Mouse (Mus musculus) kidney, adult 2 months (tissue): ENCODE measurements around the gene Zfp143.

Experiments used
- CTCF ChIP-seq: fragments of 200-500 bp; conservative IDR thresholded peaks from 2 replicates; pipeline ENCODE4 v1.5.1; 2011; ENCODE audit warnings: low read depth, mild to moderate bottlenecking, control low read depth, low read length, moderate library complexity, mixed read lengths; ENCODE audit not compliant: insufficient read depth, insufficient read length
- POLR2A ChIP-seq: fragments of 200-500 bp; IDR thresholded peaks from one replicate; pipeline ENCODE4 v1.6.1; 2011; ENCODE audit warnings: low read depth, low read length, control low read depth

DNA sequence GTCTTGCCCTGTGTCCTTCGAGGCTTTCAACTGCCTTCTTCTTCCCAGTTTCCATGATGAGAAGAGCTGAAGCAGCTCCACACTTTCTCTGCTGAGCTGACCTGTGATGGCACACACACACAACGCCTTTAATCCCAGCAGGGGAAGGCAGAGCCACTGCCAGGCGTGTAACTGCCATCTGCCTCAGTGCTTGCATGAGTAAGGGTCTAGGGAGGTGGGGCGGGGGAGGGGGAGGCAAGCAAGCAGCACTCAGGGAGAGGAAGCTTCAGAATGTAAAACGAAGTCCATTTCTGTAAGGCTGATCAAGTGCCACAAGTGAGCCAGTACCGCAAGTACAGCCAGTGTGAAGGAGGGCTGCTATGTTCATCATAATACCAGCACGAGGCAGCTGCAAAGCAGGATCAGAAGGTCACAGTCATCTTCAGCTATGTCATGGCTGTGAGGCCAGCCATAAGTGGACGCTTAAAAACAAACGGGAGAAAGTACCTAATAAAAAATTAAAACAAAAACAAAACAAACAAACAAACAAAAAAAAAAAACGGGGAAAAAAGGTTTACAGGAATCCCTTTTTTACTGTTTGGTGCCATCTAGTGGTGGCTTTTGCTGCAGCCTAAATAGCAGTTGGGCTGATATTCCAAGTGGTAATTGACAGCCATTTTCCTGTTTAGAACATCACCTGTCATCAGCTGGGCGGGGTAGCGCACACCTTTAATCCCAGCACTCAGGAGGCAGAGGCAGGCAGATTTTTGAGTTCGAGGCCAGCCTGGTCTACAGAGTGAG is 22.6 kb downstream of the Zfp143 start:
- TF ChIP-seq POLR2A (no peak), CTCF (peak; percentile 32; the same call in 1 of the 2 replicates)
